In genomic region chr7:113210441-113210840, GRCm38 (mm10) we compare ENCODE assay signal across 9 mouse cellular contexts. TPM values are rescaled to one million over a fixed set of nuclear protein-coding genes. Genes with fewer than 3 reads are reported as not detected.
DNase-seq lines count a peak whose midpoint lies in the region; ATAC-seq and TF ChIP-seq lines count a peak whose summit lies in the region.
"Had no signal": no experiment of that assay in that cellular context is flagged by ENCODE, and none has a peak within 500 bp of the region (broad histone marks: within the 10 kb centered on the region; RNA-seq: fewer than 3 reads in every experiment).

No protein-coding gene starts in this region.

- ATAC-seq in heart, embryonic 12.5 days (ENCODE audit: insufficient number of reproducible peaks, low FRiP score) = no peak

- TF ChIP-seq CTCF in layer of hippocampus, adult 2 months (conservative IDR thresholded peaks at IDR 0.05) = no peak

- no peak for DNase-seq in layer of hippocampus, adult 2 months (ENCODE audit: low spot score in 2 of 2)
- DNase-seq in layer of hippocampus, postnatal 14 days (ENCODE audit: low spot score in 2 of 2) = no peak
- peak; percentile 72 for DNase-seq in Muller cell, postnatal 12 days (ENCODE audit: inconsistent ontology term)
- DNase-seq in cerebellum, adult 18-20 months = peak; percentile 60 to 66
- DNase-seq in lung, postnatal 36 days = peak; percentile 41
- no peak for DNase-seq in urinary bladder, postnatal 36 days (ENCODE audit: low spot score in 2 of 2)
- no peak for DNase-seq in midbrain, embryonic 10.5 days (ENCODE audit: low spot score)

- H3K4me2 ChIP-seq in heart, embryonic 12.5 days = no peak overlapping the region
- H3K4me2 ChIP-seq: forebrain, embryonic 12.5 days had no signal

- WGBS in heart, embryonic 12.5 days = 42% methylated on average over 4 of the region's 4 CpGs
- WGBS in midbrain, embryonic 10.5 days = 47% methylated on average over 4 of the region's 4 CpGs

- H3K4me1 ChIP-seq in heart, embryonic 12.5 days (replicated peaks) = peaks cover 13% of the 10 kb centered on the region; the same call in 1 of the 2 replicates
- peaks cover 28% of the 10 kb centered on the region for H3K4me1 ChIP-seq in midbrain, embryonic 10.5 days

- no peak overlapping the region for H3K9ac ChIP-seq in heart, embryonic 12.5 days
- H3K9ac ChIP-seq: forebrain, embryonic 12.5 days had no signal

- no peaks in the 10 kb centered on the region for H3K36me3 ChIP-seq in heart, embryonic 12.5 days
- no peaks in the 10 kb centered on the region for H3K36me3 ChIP-seq in midbrain, embryonic 10.5 days
- H3K36me3 ChIP-seq: forebrain, embryonic 12.5 days had no signal

- peak overlapping the region; percentile 95 for H3K27ac ChIP-seq in layer of hippocampus, adult 2 months
- no peak overlapping the region for H3K27ac ChIP-seq in heart, embryonic 12.5 days (ENCODE audit: poor library complexity, severe bottlenecking)
- H3K27ac ChIP-seq in midbrain, embryonic 10.5 days (replicated peaks) = no peak overlapping the region
- H3K27ac ChIP-seq: forebrain, embryonic 12.5 days had no signal

- peaks cover 40% of the 10 kb centered on the region for H3K27me3 ChIP-seq in heart, embryonic 12.5 days (replicated peaks)
- H3K27me3 ChIP-seq in midbrain, embryonic 10.5 days (ENCODE audit: low read depth, poor library complexity, severe bottlenecking) = peaks cover 56% of the 10 kb centered on the region

- H3K4me3 ChIP-seq in layer of hippocampus, adult 2 months = peak overlapping the region; percentile 97
- no peak overlapping the region for H3K4me3 ChIP-seq in heart, embryonic 12.5 days
- H3K4me3 ChIP-seq in midbrain, embryonic 10.5 days = no peak overlapping the region
- H3K4me3 ChIP-seq: forebrain, embryonic 12.5 days had no signal

- no peaks in the 10 kb centered on the region for H3K9me3 ChIP-seq in heart, embryonic 12.5 days (replicated peaks)
- no peaks in the 10 kb centered on the region for H3K9me3 ChIP-seq in midbrain, embryonic 10.5 days (replicated peaks)
- H3K9me3 ChIP-seq: forebrain, embryonic 12.5 days had no signal

RNA-seq across cellular contexts. Expression of gene Arntl, which starts 3.2 kb away (rescaled TPM):
- total RNA-seq in layer of hippocampus, adult 2 months (2021) = 10 to 100 TPM; 34.9 to 40.3 TPM
- 10 to 100 TPM; 23.5 to 28.6 TPM for total RNA-seq in layer of hippocampus, postnatal 14 days (2021)
- polyA plus RNA-seq in heart, embryonic 12.5 days (2016; fragmentation: Nextera tagmentation; extraction: Ambion mirVana) = 6.8 and 8.5 TPM in 2 replicates
- polyA plus RNA-seq in midbrain, embryonic 10.5 days (2016; fragmentation: Nextera tagmentation; extraction: Ambion mirVana) = 6.6 and 7.0 TPM in 2 replicates

Comparison
In these comparisons a context has a peak if more than half of its experiments do, and no peak if none do; other contexts are left out.
1. DNase-seq: peak in Muller cell, postnatal 12 days (single experiment), cerebellum, adult 18-20 months (2 of 2) and lung, postnatal 36 days (single experiment); none in layer of hippocampus, adult 2 months (0 of 2), layer of hippocampus, postnatal 14 days (0 of 2), urinary bladder, postnatal 36 days (0 of 2) and midbrain, embryonic 10.5 days (single experiment).